In the genomic region with DNA sequence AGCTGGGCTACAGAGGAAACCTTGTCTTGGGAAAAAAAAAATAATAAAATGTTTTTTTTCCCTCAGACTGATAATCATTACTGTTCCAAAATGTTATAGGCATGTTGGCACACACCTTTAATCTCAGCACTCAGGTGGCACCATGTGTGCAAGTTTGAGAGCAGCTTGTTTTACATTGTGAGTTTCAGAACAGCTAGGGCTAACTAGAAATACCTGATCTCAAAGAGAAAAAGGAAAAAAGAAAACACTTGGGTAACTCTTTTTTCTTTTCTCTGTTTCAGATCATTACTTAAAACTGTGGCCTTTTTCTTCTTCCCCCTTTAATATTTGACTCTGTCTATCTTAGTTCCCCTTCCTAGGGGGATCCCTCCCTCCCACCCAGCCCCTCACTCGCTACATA, we compare ENCODE assay signal across 31 mouse cellular contexts.
"Had no signal": no experiment of that assay in that cellular context is flagged by ENCODE, and none has a peak within 500 bp of the region (broad histone marks: within the 10 kb centered on the region; RNA-seq: fewer than 3 reads in every experiment).

No protein-coding gene starts in this region.

- H3K27ac ChIP-seq: heart, embryonic 13.5 days; heart, embryonic 15.5 days; hindbrain, embryonic 10.5 days; hindbrain, embryonic 12.5 days; hindbrain, embryonic 13.5 days; hindbrain, embryonic 14.5 days; hindbrain, embryonic 15.5 days; hindbrain, postnatal 0 days; intestine, embryonic 15.5 days; kidney, embryonic 15.5 days; kidney, postnatal 0 days; layer of hippocampus, adult 2 months; left cerebral cortex, adult 2 months had no signal

- H3K27me3 ChIP-seq: heart, embryonic 12.5 days; heart, embryonic 13.5 days; heart, embryonic 15.5 days; hindbrain, embryonic 12.5 days; hindbrain, embryonic 13.5 days; hindbrain, embryonic 15.5 days; intestine, embryonic 15.5 days; kidney, embryonic 15.5 days had no signal

- H3K36me3 ChIP-seq: heart, embryonic 15.5 days; hindbrain, embryonic 15.5 days; intestine, embryonic 15.5 days; kidney, embryonic 15.5 days had no signal

- H3K4me1 ChIP-seq: heart, embryonic 12.5 days; heart, embryonic 13.5 days; heart, embryonic 15.5 days; hindbrain, embryonic 10.5 days; hindbrain, embryonic 12.5 days; hindbrain, embryonic 13.5 days; hindbrain, embryonic 15.5 days; kidney, embryonic 15.5 days had no signal

- H3K9me3 ChIP-seq: heart, embryonic 12.5 days; heart, embryonic 13.5 days; heart, embryonic 15.5 days; hindbrain, embryonic 10.5 days; hindbrain, embryonic 12.5 days; hindbrain, embryonic 13.5 days; hindbrain, embryonic 15.5 days; intestine, embryonic 15.5 days; kidney, embryonic 15.5 days had no signal

- DNase-seq: heart, postnatal 10 days; heart, postnatal 14 days; heart, postnatal 36 days; heart, postnatal 4 days; kidney, adult 11 months; kidney, adult 18-20 months; kidney, adult 2 months; kidney, adult 8-10 months; kidney, adult 9 months; kidney, postnatal 10 days; kidney, postnatal 14 days; kidney, postnatal 25 days; kidney, postnatal 36 days; kidney, postnatal 4 days; layer of hippocampus, adult 9-11 months; layer of hippocampus, postnatal 36 days had no signal

- H3K4me2 ChIP-seq: heart, embryonic 11.5 days; heart, embryonic 12.5 days; heart, embryonic 13.5 days; heart, embryonic 15.5 days; hindbrain, embryonic 12.5 days; hindbrain, embryonic 13.5 days; hindbrain, embryonic 14.5 days; hindbrain, embryonic 15.5 days; intestine, embryonic 15.5 days; kidney, embryonic 15.5 days had no signal

- H3K4me3 ChIP-seq: heart, embryonic 12.5 days; heart, embryonic 13.5 days; heart, embryonic 15.5 days; hindbrain, embryonic 10.5 days; hindbrain, embryonic 12.5 days; hindbrain, embryonic 13.5 days; hindbrain, embryonic 15.5 days; intestine, embryonic 15.5 days; kidney, embryonic 15.5 days; layer of hippocampus, adult 2 months; left cerebral cortex, adult 2 months had no signal

- H3K9ac ChIP-seq: heart, embryonic 12.5 days; heart, embryonic 13.5 days; heart, embryonic 15.5 days; hindbrain, embryonic 12.5 days; hindbrain, embryonic 13.5 days; hindbrain, embryonic 14.5 days; hindbrain, embryonic 15.5 days; intestine, embryonic 15.5 days; kidney, embryonic 15.5 days had no signal
